Mouse (Mus musculus): ENCODE results near the gene Tbr1. TPM values are rescaled to one million over a fixed set of nuclear protein-coding genes. Genes with fewer than 3 reads are reported as not detected.

Tbr1 gene
- polyA plus RNA-seq, 1 experiment from 2014 or later = not detected

DNA sequence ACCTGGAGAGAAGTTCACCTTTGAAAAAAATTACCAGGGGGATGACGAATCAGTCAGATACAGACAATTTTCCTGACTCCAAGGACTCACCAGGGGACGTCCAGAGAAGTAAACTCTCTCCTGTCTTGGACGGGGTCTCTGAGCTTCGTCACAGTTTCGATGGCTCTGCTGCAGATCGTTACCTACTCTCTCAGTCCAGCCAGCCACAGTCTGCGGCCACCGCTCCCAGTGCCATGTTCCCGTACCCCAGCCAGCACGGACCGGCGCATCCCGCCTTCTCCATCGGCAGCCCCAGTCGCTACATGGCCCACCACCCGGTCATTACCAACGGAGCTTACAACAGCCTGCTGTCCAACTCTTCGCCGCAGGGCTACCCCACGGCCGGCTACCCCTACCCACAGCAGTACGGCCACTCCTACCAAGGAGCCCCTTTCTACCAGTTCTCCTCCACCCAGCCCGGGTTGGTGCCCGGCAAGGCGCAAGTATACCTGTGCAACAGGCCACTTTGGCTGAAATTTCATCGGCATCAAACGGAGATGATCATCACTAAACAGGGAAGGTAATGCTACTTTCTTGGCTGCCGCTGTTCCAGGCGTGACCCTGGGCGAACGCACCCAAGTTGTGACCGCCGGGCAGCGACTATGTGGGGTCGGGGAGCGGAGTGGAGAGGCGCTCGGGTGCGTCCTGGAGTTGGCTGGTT lies 2.3 kb downstream of the Tbr1 start:
- peak overlapping the region; percentile 8 for H3K4me3 ChIP-seq (replicated peaks)
- no peaks in the 10 kb centered on the region for H3K9me3 ChIP-seq (replicated peaks)
- no peak overlapping the region for H3K9ac ChIP-seq
- under 1% methylated on average over 39 of the region's 39 CpGs for WGBS
- H3K36me3 ChIP-seq = 0 out of 2 replicates have a peak, but pooled peaks cover 3% of the 10 kb centered on the region
- peaks cover 28% of the 10 kb centered on the region for H3K4me1 ChIP-seq
- peaks cover 86% of the 10 kb centered on the region for H3K27me3 ChIP-seq
- H3K4me2 ChIP-seq = peak overlapping the region; percentile 35; the same call in 1 of the 2 replicates
- peak; percentile 52; the same call in 1 of the 2 replicates for ATAC-seq (replicated peaks; ENCODE audit: low FRiP score)
- no peak overlapping the region for H3K27ac ChIP-seq

DNA sequence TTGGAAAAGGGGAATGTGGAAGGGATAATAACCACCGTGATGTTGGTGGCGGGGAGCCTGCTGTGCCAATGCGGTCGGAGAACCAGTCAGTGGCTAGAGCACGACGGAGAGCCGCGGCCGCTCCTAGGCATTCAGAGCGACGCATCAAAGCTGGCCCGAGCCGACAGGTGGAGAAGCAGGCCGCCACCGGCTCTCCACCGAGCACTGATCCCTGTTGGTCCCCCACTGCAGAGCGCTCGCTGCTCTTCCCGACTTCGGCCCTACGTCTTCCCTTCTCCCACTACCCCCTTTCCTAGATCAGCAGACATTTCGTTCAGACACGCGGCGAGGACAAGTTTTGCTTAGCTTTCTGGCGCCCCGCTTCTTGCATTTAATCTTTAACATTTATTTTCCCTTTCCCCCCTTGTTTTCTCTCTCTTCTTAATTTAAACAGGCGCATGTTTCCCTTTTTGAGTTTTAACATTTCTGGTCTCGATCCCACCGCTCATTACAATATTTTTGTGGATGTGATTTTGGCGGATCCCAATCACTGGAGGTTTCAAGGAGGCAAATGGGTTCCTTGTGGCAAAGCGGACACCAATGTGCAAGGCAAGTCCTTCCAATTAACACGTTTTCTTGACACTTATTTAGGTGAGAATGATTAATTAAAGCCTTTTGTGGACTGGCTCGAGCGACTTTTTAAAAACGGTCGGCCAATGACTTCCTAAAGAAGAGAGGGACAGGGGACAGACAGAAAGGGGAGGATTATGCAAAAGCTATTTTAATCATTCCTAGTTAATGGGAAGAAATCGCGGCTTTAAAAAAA lies 3.0 kb downstream of the Tbr1 start:
- H3K4me3 ChIP-seq (replicated peaks) = peak overlapping the region; percentile 8
- H3K4me2 ChIP-seq = peak overlapping the region; percentile 35; the same call in 1 of the 2 replicates
- H3K9ac ChIP-seq = no peak overlapping the region
- no peaks in the 10 kb centered on the region for H3K9me3 ChIP-seq (replicated peaks)
- H3K27me3 ChIP-seq = peaks cover 94% of the 10 kb centered on the region
- WGBS = under 1% methylated on average over 39 of the region's 39 CpGs
- no peaks in the 10 kb centered on the region for H3K36me3 ChIP-seq
- H3K27ac ChIP-seq = no peak overlapping the region
- H3K4me1 ChIP-seq = peaks cover 28% of the 10 kb centered on the region
- peak; percentile 50; the same call in 1 of the 2 replicates for ATAC-seq (replicated peaks; ENCODE audit: low FRiP score)

DNA sequence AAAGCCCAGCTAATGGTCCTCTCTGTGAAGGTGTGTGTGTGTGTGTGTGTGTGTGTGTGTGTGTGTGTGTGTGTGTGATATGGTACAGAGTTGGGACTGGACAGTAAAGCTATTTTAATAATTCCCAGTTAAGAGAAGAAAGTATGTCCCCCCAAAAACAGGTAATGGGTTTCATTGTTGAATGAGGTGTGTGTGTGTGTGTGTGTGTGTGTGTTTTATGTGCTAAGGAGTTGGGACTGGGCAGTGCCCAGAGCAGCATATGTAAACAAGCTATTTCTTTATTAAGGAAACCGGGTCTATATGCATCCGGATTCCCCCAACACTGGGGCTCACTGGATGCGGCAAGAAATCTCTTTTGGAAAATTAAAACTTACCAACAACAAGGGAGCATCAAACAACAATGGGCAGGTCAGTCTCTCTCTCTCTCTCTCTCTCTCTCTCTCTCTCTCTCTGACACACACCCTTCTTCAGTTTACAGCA lies 3.7 kb downstream of the Tbr1 start:
- no peak overlapping the region for H3K27ac ChIP-seq
- H3K9me3 ChIP-seq (replicated peaks) = no peaks in the 10 kb centered on the region
- ATAC-seq (replicated peaks; ENCODE audit: low FRiP score) = no peak
- no peaks in the 10 kb centered on the region for H3K36me3 ChIP-seq
- no peak overlapping the region for H3K4me2 ChIP-seq
- peaks cover 97% of the 10 kb centered on the region for H3K27me3 ChIP-seq
- peaks cover 30% of the 10 kb centered on the region for H3K4me1 ChIP-seq
- no peak overlapping the region for H3K9ac ChIP-seq
- WGBS = 2% methylated on average over 3 of the region's 3 CpGs
- H3K4me3 ChIP-seq (replicated peaks) = no peak overlapping the region

DNA sequence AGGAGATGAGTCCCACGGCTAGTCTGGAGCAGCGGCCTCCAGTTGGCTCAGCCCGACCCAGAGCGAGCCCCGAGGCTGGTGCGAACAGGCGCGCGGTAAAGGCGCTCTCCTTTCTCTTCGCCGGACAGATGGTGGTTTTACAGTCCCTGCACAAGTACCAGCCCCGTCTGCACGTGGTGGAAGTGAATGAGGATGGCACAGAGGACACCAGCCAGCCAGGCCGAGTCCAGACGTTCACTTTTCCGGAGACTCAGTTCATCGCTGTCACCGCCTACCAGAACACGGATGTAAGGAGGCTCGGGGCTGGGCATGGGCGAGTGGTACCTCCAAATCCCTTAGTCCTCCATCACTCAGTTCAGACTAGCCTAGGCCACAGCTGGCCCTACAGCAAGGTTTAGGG lies 4.4 kb downstream of the Tbr1 start:
- H3K4me2 ChIP-seq = peak overlapping the region; percentile 27; the same call in 1 of the 2 replicates
- H3K4me3 ChIP-seq (replicated peaks) = peak overlapping the region; percentile 16; the same call in 1 of the 2 replicates
- WGBS = under 1% methylated on average over 22 of the region's 22 CpGs
- no peak for ATAC-seq (replicated peaks; ENCODE audit: low FRiP score)
- H3K36me3 ChIP-seq = no peaks in the 10 kb centered on the region
- peaks cover 37% of the 10 kb centered on the region for H3K4me1 ChIP-seq
- H3K9me3 ChIP-seq (replicated peaks) = no peaks in the 10 kb centered on the region
- H3K9ac ChIP-seq = no peak overlapping the region
- no peak overlapping the region for H3K27ac ChIP-seq
- peaks cover 97% of the 10 kb centered on the region for H3K27me3 ChIP-seq

DNA sequence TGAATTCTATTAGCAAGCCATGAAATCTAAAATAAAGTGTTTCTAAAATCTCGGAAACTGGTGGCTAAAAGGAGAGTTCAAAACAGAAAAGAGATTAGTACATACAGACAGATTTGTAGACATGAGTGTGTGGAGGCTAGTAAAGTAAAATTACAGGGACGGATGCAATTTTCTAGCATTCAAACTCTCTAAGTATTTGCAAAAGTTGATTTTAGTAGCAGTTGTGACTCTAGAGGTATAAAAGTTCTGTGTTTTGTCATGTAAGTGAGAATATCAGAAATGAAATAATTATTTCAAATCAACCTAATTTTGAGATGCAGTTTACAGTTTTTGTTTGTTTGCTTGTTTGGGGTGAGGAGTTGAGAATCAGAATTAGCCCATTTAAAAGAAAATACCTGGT lies 5.1 kb downstream of the Tbr1 start:
- H3K27ac ChIP-seq = no peak overlapping the region
- H3K4me2 ChIP-seq = no peak overlapping the region
- peaks cover 39% of the 10 kb centered on the region for H3K4me1 ChIP-seq
- H3K9me3 ChIP-seq (replicated peaks) = no peaks in the 10 kb centered on the region
- peaks cover 97% of the 10 kb centered on the region for H3K27me3 ChIP-seq
- H3K9ac ChIP-seq = no peak overlapping the region
- no peak for ATAC-seq (replicated peaks; ENCODE audit: low FRiP score)
- 26% methylated on average over 2 of the region's 2 CpGs for WGBS
- no peak overlapping the region for H3K4me3 ChIP-seq (replicated peaks)
- H3K36me3 ChIP-seq = no peaks in the 10 kb centered on the region

DNA sequence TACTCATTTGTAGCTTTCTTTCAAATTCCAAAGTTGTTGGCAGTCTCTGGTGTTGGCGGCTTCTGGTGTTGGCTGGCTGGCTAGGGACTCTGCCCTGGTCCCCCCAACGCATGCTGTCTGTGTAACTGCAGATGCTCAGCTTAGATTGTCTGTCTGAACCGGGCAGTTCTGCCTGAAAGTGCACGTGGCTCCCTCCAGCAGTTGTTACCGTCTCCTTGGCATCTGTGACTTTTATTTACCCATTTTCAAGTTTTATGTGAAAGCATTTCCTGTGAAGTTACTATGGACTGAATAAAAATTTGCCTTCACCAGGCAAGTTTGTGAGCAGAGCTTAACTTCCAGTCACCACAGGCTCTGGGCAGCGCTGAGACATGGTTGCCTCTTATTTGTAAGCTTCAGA lies 6.0 kb downstream of the Tbr1 start:
- ATAC-seq (replicated peaks; ENCODE audit: low FRiP score) = no peak
- Histone ChIP-seq H3K27me3 (peaks cover 97% of the 10 kb centered on the region), H3K9me3 (replicated peaks) (no peaks in the 10 kb centered on the region), H3K27ac (no peak overlapping the region), H3K36me3 (no peaks in the 10 kb centered on the region), H3K4me2 (no peak overlapping the region), H3K4me3 (replicated peaks) (no peak overlapping the region), H3K9ac (no peak overlapping the region), H3K4me1 (peaks cover 32% of the 10 kb centered on the region)
- WGBS = 4% methylated on average over 6 of the region's 6 CpGs

DNA sequence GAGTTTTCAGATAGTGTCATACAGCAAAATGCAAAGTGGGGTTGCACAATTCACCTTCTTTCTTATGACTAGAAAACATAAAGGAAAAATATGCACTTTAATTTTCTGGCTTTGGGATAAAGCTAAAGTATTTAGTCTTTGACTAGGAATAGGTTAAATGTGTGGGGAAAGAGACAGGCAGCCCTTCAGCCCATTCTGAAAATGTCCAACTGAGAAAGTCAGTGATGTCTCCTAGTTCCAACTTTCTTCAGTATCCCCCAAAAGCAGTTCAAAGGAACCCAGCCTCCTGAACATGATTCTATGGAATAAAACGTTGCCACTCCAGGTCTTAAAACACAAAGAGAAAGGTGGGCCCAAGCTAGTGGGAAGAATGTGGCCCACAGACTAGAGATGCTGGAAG lies 6.7 kb downstream of the Tbr1 start:
- peaks cover 30% of the 10 kb centered on the region for H3K4me1 ChIP-seq
- no peak overlapping the region for H3K4me2 ChIP-seq
- 15% methylated on average over 1 of the region's 1 CpGs for WGBS
- peaks cover 97% of the 10 kb centered on the region for H3K27me3 ChIP-seq
- no peak overlapping the region for H3K4me3 ChIP-seq (replicated peaks)
- H3K9ac ChIP-seq = no peak overlapping the region
- H3K27ac ChIP-seq = no peak overlapping the region
- H3K36me3 ChIP-seq = no peaks in the 10 kb centered on the region
- ATAC-seq (replicated peaks; ENCODE audit: low FRiP score) = no peak
- no peaks in the 10 kb centered on the region for H3K9me3 ChIP-seq (replicated peaks)

DNA sequence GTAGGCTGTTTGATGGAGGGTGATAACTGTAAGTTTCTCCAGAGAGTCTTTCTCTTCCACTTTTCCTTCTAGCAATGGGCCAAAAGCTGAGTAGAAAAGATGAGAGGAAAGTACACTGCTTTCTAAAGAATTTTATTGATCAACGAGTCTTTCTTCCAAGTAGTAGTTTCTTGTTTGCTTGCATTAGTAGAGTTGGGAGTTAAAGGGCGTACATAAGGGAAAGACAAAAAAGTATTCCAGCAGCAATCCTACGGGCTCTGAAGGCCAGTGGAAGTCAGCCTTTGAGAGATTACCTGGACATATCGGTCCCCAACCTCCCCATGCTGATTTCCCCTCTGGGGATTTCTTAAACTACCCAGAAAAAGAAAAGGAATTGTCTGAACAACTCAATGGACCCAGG lies 8.0 kb downstream of the Tbr1 start:
- Histone ChIP-seq H3K27ac (no peak overlapping the region), H3K36me3 (no peaks in the 10 kb centered on the region), H3K4me3 (replicated peaks) (no peak overlapping the region), H3K9me3 (replicated peaks) (no peaks in the 10 kb centered on the region), H3K4me1 (peaks cover 31% of the 10 kb centered on the region), H3K4me2 (no peak overlapping the region), H3K27me3 (peaks cover 97% of the 10 kb centered on the region), H3K9ac (no peak overlapping the region)
- 42% methylated on average over 4 of the region's 4 CpGs for WGBS
- ATAC-seq (replicated peaks; ENCODE audit: low FRiP score) = no peak

DNA sequence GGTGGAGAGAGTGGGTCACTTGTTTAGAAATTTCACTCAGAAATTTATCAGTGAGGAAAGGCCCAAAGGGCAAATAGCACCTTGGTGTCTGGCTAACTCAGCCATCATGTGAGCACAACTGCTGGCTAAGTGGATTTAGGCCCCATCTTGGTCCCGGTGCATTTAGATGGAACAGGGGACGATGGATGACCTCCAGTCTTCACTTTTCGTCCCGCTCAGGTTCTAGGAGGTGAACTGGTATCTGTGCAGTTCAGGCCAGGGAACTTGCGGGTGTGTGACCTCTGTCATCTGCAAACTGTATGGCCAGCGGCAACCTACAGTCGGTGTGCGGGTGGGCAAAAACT lies 8.4 kb downstream of the Tbr1 start:
- H3K9ac ChIP-seq = no peak overlapping the region
- H3K4me1 ChIP-seq = peaks cover 33% of the 10 kb centered on the region
- 19% methylated on average over 8 of the region's 8 CpGs for WGBS
- H3K27ac ChIP-seq = no peak overlapping the region
- H3K4me3 ChIP-seq (replicated peaks) = peak overlapping the region; percentile 54
- peaks cover 97% of the 10 kb centered on the region for H3K27me3 ChIP-seq
- no peaks in the 10 kb centered on the region for H3K9me3 ChIP-seq (replicated peaks)
- H3K36me3 ChIP-seq = no peaks in the 10 kb centered on the region
- H3K4me2 ChIP-seq = peak overlapping the region; percentile 90
- no peak for ATAC-seq (replicated peaks; ENCODE audit: low FRiP score)

DNA sequence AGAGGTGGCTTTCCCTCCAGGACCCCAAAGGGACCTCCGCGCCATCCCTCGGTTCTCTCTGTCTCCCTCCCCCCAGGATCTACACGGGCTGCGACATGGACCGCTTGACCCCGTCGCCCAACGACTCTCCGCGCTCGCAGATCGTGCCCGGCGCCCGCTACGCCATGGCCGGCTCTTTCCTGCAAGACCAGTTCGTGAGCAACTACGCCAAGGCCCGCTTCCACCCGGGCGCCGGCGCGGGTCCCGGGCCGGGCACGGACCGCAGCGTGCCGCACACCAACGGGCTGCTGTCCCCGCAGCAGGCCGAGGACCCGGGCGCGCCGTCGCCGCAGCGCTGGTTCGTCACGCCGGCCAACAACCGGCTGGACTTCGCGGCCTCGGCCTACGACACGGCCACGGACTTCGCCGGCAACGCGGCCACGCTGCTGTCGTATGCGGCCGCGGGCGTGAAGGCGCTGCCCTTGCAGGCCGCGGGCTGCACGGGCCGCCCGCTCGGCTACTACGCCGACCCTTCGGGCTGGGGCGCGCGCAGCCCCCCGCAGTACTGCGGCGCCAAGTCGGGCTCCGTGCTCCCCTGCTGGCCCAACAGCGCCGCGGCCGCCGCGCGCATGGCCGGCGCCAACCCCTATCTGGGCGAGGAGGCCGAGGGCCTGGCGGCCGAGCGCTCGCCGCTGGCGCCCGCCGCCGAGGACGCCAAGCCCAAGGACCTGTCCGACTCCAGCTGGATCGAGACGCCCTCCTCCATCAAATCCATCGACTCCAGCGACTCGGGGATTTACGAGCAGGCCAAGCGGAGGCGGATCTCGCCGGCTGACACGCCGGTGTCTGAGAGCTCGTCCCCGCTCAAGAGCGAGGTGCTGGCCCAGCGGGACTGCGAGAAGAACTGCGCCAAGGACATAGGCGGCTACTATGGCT lies 9.0 kb downstream of the Tbr1 start:
- no peaks in the 10 kb centered on the region for H3K36me3 ChIP-seq
- H3K27ac ChIP-seq = no peak overlapping the region
- peak overlapping the region; percentile 90 for H3K4me2 ChIP-seq
- peaks cover 33% of the 10 kb centered on the region for H3K4me1 ChIP-seq
- H3K4me3 ChIP-seq (replicated peaks) = peak overlapping the region; percentile 54
- H3K9me3 ChIP-seq (replicated peaks) = no peaks in the 10 kb centered on the region
- peak; percentile 83 for ATAC-seq (replicated peaks; ENCODE audit: low FRiP score)
- H3K9ac ChIP-seq = peak overlapping the region; percentile 44
- WGBS = under 1% methylated on average over 115 of the region's 121 CpGs
- peaks cover 97% of the 10 kb centered on the region for H3K27me3 ChIP-seq

DNA sequence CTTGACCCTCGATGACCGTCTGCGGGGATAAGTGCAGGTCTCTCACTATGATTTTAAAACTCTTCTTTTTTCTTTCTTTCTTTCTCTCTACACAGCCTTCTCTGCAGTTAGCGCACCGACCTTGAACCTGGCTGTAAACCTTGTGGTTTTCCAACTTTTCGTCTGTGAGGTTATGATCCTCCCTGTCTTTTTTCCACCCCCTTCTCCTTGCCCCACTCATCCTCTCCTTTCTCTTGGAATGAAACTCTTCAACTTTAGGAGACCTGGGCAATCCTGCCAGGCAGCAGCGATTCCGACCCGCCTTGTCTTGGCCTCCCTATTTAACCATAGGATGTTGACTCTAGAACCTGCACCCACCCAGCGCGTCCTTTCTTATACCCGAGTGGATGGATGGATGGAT lies 9.8 kb downstream of the Tbr1 start:
- Histone ChIP-seq H3K4me3 (replicated peaks) (peak overlapping the region; percentile 54), H3K27me3 (peaks cover 93% of the 10 kb centered on the region), H3K4me2 (peak overlapping the region; percentile 90), H3K36me3 (no peaks in the 10 kb centered on the region), H3K27ac (no peak overlapping the region), H3K4me1 (peaks cover 29% of the 10 kb centered on the region), H3K9me3 (replicated peaks) (no peaks in the 10 kb centered on the region), H3K9ac (peak overlapping the region; percentile 44)
- 5% methylated on average over 12 of the region's 12 CpGs for WGBS
- no peak for ATAC-seq (replicated peaks; ENCODE audit: low FRiP score)

Measured in kidney, embryonic 15.5 days (tissue).